Mouse (Mus musculus): Measurements from ENCODE around the gene Tmem139.

- TF ChIP-seq POLR2A (IDR thresholded peaks at IDR 0.05; ENCODE audit: low read depth, low read length) (no peak), CTCF (conservative IDR thresholded peaks at IDR 0.05; ENCODE audit: insufficient read depth, insufficient read length, low read depth, low read length) (no peak)
These were observed 31.6 kb downstream of the Tmem139 start for GRCm38 (mm10) chr6:42293327-42293726.
